Mouse (Mus musculus): ENCODE data around the gene Gm4131. TPM values are rescaled to one million over a fixed set of nuclear protein-coding genes. Genes with fewer than 3 reads are reported as not detected.

The Gm4131 gene
- total RNA-seq, 1 experiment from 2014 or later: not detected

- ATAC-seq (replicated peaks; ENCODE audit: insufficient number of reproducible peaks, low FRiP score, low TSS enrichment, poor library complexity, severe bottlenecking): no peak
Observed at GRCm38 (mm10) chr14:62438236-62438635, 128.5 kb downstream of the Gm4131 start.

DNA sequence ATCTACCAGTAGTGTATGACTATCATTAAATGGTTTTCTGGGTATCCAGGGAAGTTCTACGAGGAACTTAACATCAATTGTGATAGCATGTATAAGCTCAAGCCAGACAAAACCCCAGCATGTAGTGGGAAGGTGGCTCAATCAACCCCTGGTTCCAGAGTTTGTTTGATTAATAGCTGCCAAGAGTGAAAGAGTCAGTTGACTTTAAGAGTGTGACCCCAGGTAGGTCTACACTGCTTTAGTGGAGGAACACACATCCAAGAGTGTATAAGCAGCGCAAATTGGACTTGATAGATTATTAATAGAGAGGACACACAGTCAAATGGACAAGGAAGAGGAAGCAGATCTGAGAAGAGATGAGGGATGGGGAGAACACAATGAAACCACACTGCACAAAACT, 128.9 kb downstream of the Gm4131 start:
- no peak for ATAC-seq (replicated peaks; ENCODE audit: insufficient number of reproducible peaks, low FRiP score, low TSS enrichment, poor library complexity, severe bottlenecking)

- ATAC-seq (replicated peaks; ENCODE audit: insufficient number of reproducible peaks, low FRiP score, low TSS enrichment, poor library complexity, severe bottlenecking): no peak
Observed at GRCm38 (mm10) chr14:62425277-62425691, 141.4 kb downstream of the Gm4131 start.

DNA sequence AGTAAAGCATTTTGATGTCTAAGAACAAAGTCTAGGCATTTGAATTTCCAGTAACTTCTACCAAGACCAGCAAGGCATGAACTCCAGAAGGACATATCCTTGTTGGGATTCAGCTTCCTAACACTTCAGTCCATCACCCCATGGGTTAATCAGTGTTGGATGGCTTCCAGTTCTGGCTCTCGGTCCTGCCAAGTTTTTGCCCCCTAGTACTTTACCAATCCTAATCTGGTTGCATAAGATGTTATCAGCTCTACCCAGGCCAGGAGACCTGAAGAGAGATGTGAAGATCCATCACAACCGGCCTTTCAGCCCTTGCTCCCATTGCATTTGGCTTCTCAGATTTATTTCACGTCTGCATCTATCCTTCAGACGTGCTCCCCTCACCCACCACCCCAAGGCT, 144.5 kb downstream of the Gm4131 start:
- ATAC-seq (replicated peaks; ENCODE audit: insufficient number of reproducible peaks, low FRiP score, low TSS enrichment, poor library complexity, severe bottlenecking): no peak

GRCm38 (mm10) chr14:62417501-62417900, 149.2 kb downstream of the Gm4131 start:
- ATAC-seq (replicated peaks; ENCODE audit: insufficient number of reproducible peaks, low FRiP score, low TSS enrichment, poor library complexity, severe bottlenecking): no peak

DNA sequence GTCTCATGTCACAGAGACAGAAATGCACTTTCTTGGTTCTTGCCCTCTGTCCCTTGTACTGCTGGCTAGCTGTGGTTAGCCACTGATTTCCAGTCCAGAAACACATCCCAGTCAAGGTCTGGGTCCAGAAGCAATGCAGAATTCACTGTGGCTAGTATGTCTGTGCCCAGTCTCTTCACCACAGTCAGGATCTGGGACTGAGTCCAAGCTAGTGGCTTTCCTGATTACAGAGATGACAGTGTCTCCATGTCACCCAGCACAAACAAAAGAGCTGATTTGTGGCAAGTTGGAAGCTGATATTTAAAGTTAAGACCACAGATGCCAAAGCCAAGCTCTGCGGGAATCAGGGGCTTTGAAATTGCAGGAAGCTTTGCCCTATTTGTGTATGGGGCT, 150.0 kb downstream of the Gm4131 start:
- no peak for ATAC-seq (replicated peaks; ENCODE audit: insufficient number of reproducible peaks, low FRiP score, low TSS enrichment, poor library complexity, severe bottlenecking)

- ATAC-seq (replicated peaks; ENCODE audit: insufficient number of reproducible peaks, low FRiP score, low TSS enrichment, poor library complexity, severe bottlenecking): no peak
Observed at GRCm38 (mm10) chr14:62416007-62416741, 150.5 kb downstream of the Gm4131 start.

Other genes starting within 250 kb of the Gm4131 start
- gene Gucy1b2, start 110.6 kb downstream of the Gm4131 start, total RNA-seq (2017): not detected in 3 replicates
- gene Fam124a, start 11.2 kb downstream of the Gm4131 start, total RNA-seq (2017): not detected in 3 replicates
- not detected in 3 replicates for gene Serpine3, start 96.7 kb upstream of the Gm4131 start, total RNA-seq (2017)
- 63.8 to 126 TPM (median 83.5 TPM) in 3 replicates for gene Ints6, start 194.2 kb upstream of the Gm4131 start, total RNA-seq (2017)

All from monocyte, adult 5-6 weeks (primary cell).